Mouse (Mus musculus) limb, embryonic 15.5 days (tissue): ENCODE measurements around the gene Kif17. TPM values are rescaled to one million over a fixed set of nuclear protein-coding genes. Genes with fewer than 3 reads are reported as not detected.

Experiments used
- ATAC-seq: fragments of 200-750 bp; cut with Nextera tagmentation; 2 replicates; pipeline ENCODE4 v1.8.0; 2017; ENCODE audit warnings: low read depth, moderate TSS enrichment; ENCODE audit not compliant: insufficient number of reproducible peaks, low FRiP score, low TSS enrichment
- H3K27ac ChIP-seq: fragments of 300-500 bp; sonication (generic); 2 replicates; pipeline ENCODE4 v1.5.1; 2015; ENCODE audit warnings: moderate library complexity, mild to moderate bottlenecking, inconsistent platforms
- H3K27me3 ChIP-seq: fragments of 300-500 bp; sonication (generic); 2 replicates; pipeline ENCODE4 v1.6.1; 2015; ENCODE audit warnings: inconsistent platforms
- H3K36me3 ChIP-seq: fragments of 300-500 bp; sonication (generic); 2 replicates; pipeline ENCODE4 v1.6.1; 2015; ENCODE audit warnings: inconsistent platforms
- H3K4me1 ChIP-seq: fragments of 300-500 bp; sonication (generic); 2 replicates; pipeline ENCODE4 v1.6.1; 2015; ENCODE audit warnings: inconsistent platforms
- H3K4me2 ChIP-seq: fragments of 300-500 bp; sonication (generic); 2 replicates; pipeline ENCODE4 v1.6.1; 2015; ENCODE audit warnings: mild to moderate bottlenecking, inconsistent platforms
- H3K4me3 ChIP-seq: fragments of 300-500 bp; sonication (generic); 2 replicates; pipeline ENCODE4 v1.5.1; 2015; ENCODE audit warnings: mild to moderate bottlenecking, inconsistent platforms
- H3K9ac ChIP-seq: fragments of 300-500 bp; sonication (generic); 2 replicates; pipeline ENCODE4 v1.6.1; 2015; ENCODE audit warnings: inconsistent platforms
- H3K9me3 ChIP-seq: fragments of 300-500 bp; sonication (generic); 2 replicates; pipeline ENCODE4 v1.6.1; 2016; ENCODE audit warnings: inconsistent platforms
- WGBS: fragments of 180-500 bp; shearing (Covaris S2); methylation state at CpG from one replicate; pipeline ENCODE4 v1.1.7; 2015; 5-methylcytosine and 5-hydroxymethylcytosine counted together
- polyA plus RNA-seq: library from polyadenylated mRNA; unstranded; fragments of >200 nt; fragmentation: Nextera tagmentation; extraction: Ambion mirVana; gene quantifications from 2 replicates; pipeline ENCODE4 v1.2.1, GENCODE M21; 2015

Gene Kif17
- polyA plus RNA-seq, 1 experiment from 2014 or later: 1.4 TPM

- no peak overlapping the region for H3K4me3 ChIP-seq
- H3K36me3 ChIP-seq: peaks cover 37% of the 10 kb centered on the region
- no peak overlapping the region for H3K4me2 ChIP-seq
- no peak overlapping the region for H3K9ac ChIP-seq
- no peak for ATAC-seq
- no peak overlapping the region for H3K27ac ChIP-seq
- peaks cover 22% of the 10 kb centered on the region for H3K4me1 ChIP-seq
- H3K27me3 ChIP-seq: no peaks in the 10 kb centered on the region
- 78% methylated on average over 7 of the region's 7 CpGs for WGBS
- H3K9me3 ChIP-seq: no peaks in the 10 kb centered on the region
These were observed 29.5 kb upstream of the Kif17 start for GRCm38 (mm10) chr4:138220761-138221160.

DNA sequence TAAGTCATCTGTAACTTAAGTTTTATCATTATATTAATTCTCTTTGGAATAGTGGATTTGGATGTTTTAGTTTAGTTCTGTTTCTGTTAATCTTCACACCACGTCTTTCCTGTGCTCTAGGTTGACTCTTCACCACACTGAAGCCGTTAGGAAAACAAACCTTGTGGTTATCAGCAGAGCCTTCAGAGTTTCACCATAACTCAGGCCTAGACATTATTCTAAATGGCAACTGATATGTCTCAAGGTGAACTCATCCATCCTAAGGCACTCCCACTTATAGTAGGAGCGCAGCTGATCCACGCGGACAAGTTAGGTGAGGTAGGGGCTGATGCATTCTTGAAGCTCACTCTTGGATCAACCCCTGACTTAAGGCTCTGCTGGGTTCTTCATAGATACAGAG is 28.8 kb upstream of the Kif17 start:
- Histone ChIP-seq H3K9ac (no peak overlapping the region), H3K27ac (no peak overlapping the region), H3K4me2 (no peak overlapping the region), H3K4me3 (no peak overlapping the region), H3K36me3 (peaks cover 44% of the 10 kb centered on the region), H3K27me3 (no peaks in the 10 kb centered on the region), H3K4me1 (peaks cover 20% of the 10 kb centered on the region), H3K9me3 (no peaks in the 10 kb centered on the region)
- ATAC-seq: no peak
- 88% methylated on average over 5 of the region's 5 CpGs for WGBS

- ATAC-seq: no peak
- Histone ChIP-seq H3K4me3 (no peak overlapping the region), H3K27me3 (no peaks in the 10 kb centered on the region), H3K4me1 (peaks cover 20% of the 10 kb centered on the region), H3K9me3 (no peaks in the 10 kb centered on the region), H3K27ac (no peak overlapping the region), H3K36me3 (peaks cover 52% of the 10 kb centered on the region), H3K9ac (no peak overlapping the region), H3K4me2 (no peak overlapping the region)
- 79% methylated on average over 5 of the region's 5 CpGs for WGBS
These were observed 27.8 kb upstream of the Kif17 start for GRCm38 (mm10) chr4:138222396-138222795.

- Histone ChIP-seq H3K4me1 (peaks cover 12% of the 10 kb centered on the region), H3K4me2 (no peak overlapping the region), H3K27ac (no peak overlapping the region), H3K9me3 (no peaks in the 10 kb centered on the region), H3K36me3 (peaks cover 65% of the 10 kb centered on the region), H3K4me3 (no peak overlapping the region), H3K27me3 (no peaks in the 10 kb centered on the region), H3K9ac (no peak overlapping the region; the same call in 1 of the 2 replicates)
- 46% methylated on average over 10 of the region's 10 CpGs for WGBS
- ATAC-seq: no peak
These were observed 26.6 kb upstream of the Kif17 start for GRCm38 (mm10) chr4:138223623-138224022.

DNA sequence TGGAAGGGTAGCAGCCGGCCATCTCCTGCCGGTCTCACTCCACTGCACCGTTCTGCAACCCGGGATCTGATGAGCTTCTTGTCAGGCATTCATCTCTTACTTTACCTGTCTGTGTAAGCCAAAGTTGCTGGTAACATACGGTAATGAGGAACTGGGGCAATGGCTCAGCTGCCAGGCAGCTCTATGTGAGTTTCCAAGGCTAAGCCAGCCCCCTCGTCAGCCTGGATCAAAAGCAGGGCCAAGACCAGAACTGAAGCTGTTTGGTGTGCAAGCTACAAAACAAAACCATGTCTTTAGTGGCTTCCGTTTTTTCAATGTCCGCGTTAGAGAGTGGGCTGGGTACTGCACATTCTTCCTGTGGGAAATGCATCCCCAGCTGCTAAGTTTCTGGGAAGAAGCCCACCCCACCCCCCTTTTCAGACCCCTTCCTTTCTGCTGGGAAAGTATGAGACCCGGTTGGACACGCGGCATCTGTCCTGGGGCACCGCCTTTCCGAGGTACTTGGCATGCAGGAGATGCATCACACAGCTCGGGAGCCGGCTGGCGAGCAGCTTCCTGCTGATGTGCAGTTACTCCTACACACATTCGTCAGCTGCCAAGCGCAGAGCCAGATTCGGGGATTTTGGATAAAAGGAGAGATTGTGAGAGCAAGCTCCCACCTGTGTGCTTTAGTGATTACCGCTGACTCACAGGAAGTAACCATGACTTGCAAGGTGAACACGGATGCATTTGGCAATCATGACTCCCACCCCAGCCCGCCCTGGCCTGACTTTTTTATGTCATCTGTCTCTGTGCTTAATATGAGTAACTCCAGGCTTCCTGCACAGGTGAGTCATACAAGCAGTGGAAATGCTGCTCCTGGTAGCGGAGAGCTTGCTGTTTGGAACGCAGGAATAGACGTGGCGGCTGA is 3.2 kb upstream of the Kif17 start:
- Histone ChIP-seq H3K4me2 (no peak overlapping the region), H3K4me3 (no peak overlapping the region), H3K9me3 (no peaks in the 10 kb centered on the region), H3K9ac (no peak overlapping the region), H3K4me1 (peaks cover 28% of the 10 kb centered on the region), H3K27me3 (peaks cover 24% of the 10 kb centered on the region), H3K36me3 (peaks cover 56% of the 10 kb centered on the region), H3K27ac (no peak overlapping the region)
- no peak for ATAC-seq
- 67% methylated on average over 27 of the region's 27 CpGs for WGBS

DNA sequence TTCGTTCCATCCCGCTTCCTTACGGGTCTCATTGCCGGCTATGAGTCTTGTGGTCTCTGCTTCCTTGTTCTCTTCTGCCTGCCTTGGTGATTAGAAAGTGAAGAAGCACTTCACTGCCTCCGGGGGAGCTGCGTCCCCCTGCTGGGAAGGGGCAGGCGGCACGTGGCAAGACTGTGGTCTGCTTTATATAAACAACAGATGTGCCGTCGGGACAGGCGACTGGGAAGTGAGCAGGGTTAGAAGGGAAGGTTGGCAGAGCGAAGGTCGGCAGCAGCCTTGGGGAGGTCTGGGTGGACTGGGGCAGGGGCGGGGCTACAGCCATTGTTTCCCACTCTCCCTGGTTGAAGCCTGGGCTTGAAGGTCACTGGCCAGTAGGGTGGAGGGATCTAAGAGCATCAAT is 1.6 kb downstream of the Kif17 start:
- peaks cover 10% of the 10 kb centered on the region for H3K36me3 ChIP-seq
- WGBS: under 1% methylated on average over 14 of the region's 14 CpGs
- H3K4me2 ChIP-seq: peak overlapping the region; percentile 45
- peaks cover 48% of the 10 kb centered on the region for H3K27me3 ChIP-seq
- peaks cover 33% of the 10 kb centered on the region for H3K4me1 ChIP-seq
- H3K27ac ChIP-seq: no peak overlapping the region
- no peaks in the 10 kb centered on the region for H3K9me3 ChIP-seq
- H3K4me3 ChIP-seq: peak overlapping the region; percentile 17
- no peak overlapping the region for H3K9ac ChIP-seq
- ATAC-seq: no peak

DNA sequence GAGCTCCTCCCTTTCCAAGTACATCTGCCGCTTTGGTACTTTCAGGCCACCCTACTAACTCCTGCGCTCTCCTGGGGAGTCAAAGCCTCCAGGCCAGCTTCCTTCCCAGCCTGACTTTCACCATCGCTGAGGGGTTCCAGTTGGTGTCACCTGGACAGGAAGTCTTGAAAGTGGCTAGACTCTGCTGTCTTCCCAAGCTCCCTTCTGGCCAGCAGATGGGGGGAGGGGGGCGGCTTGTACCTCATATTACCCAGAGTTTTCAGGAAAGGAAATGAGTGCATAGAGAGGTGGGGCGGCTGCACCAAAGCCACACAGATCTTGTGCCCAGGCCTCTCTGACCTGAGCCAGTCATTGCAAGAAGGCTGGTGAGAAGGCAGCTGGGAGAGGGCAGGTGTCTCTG is 2.0 kb downstream of the Kif17 start:
- Histone ChIP-seq H3K4me2 (peak overlapping the region; percentile 45), H3K4me3 (peak overlapping the region; percentile 17), H3K9me3 (no peaks in the 10 kb centered on the region), H3K36me3 (peaks cover 8% of the 10 kb centered on the region), H3K4me1 (peaks cover 33% of the 10 kb centered on the region), H3K27ac (no peak overlapping the region), H3K27me3 (peaks cover 48% of the 10 kb centered on the region), H3K9ac (no peak overlapping the region)
- WGBS: 16% methylated on average over 5 of the region's 5 CpGs
- no peak for ATAC-seq

GRCm38 (mm10) chr4:138257116-138257687 is 7.0 kb downstream of the Kif17 start:
- no peak overlapping the region for H3K4me2 ChIP-seq
- 73% methylated on average over 22 of the region's 22 CpGs for WGBS
- H3K9ac ChIP-seq: no peak overlapping the region
- H3K4me3 ChIP-seq: no peak overlapping the region
- no peaks in the 10 kb centered on the region for H3K9me3 ChIP-seq
- peaks cover 5% of the 10 kb centered on the region for H3K4me1 ChIP-seq
- H3K27ac ChIP-seq: no peak overlapping the region
- peaks cover 22% of the 10 kb centered on the region for H3K27me3 ChIP-seq
- no peaks in the 10 kb centered on the region for H3K36me3 ChIP-seq
- no peak for ATAC-seq

DNA sequence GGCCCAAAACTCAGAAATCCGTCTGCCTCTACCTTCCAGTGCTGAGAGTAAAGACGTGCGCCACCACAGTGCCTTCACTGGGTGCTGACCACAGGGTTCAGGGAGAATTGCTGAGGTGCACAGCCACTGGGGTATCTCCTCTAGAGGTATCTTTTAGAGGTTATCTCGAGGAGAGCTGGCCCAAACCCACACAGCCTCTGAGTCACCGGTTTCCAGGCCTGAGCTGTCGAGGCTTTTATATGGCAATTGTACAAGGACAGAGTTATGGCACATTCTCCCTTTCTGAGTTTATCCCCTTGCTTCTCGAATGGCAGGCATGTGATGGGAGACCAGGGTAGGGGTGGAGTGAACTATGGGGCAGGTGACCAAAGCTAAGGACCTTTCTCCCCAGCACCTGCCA is 8.4 kb downstream of the Kif17 start:
- no peak for ATAC-seq
- no peaks in the 10 kb centered on the region for H3K9me3 ChIP-seq
- WGBS: 74% methylated on average over 7 of the region's 7 CpGs
- no peaks in the 10 kb centered on the region for H3K36me3 ChIP-seq
- H3K27ac ChIP-seq: no peak overlapping the region
- H3K4me1 ChIP-seq: 0 out of 2 replicates have a peak, but pooled peaks cover 10% of the 10 kb centered on the region
- no peak overlapping the region for H3K9ac ChIP-seq
- H3K27me3 ChIP-seq: peaks cover 18% of the 10 kb centered on the region
- H3K4me3 ChIP-seq: no peak overlapping the region
- H3K4me2 ChIP-seq: no peak overlapping the region

DNA sequence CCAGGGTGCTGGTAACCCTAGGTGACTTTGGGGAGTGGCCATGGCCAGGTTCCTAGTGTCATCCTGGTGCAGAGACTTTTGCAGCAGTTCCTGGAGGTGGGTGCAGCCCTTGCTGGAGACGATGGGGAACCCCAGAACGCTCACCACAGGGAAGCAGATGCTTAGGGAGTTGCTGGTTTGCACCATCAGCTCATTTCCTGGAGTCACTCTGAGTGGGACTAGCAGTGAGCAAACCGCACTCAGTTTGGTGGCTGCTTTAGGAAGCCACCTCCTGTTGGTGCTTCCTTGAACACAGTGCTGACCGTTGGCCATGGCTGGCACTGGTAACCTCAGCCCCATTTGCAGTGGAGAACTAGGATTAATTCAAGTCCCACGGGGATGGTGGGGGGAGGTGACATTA is 9.2 kb downstream of the Kif17 start:
- Histone ChIP-seq H3K27ac (no peak overlapping the region), H3K4me1 (0 out of 2 replicates have a peak, but pooled peaks cover 10% of the 10 kb centered on the region), H3K4me3 (no peak overlapping the region), H3K36me3 (no peaks in the 10 kb centered on the region), H3K9ac (no peak overlapping the region), H3K9me3 (no peaks in the 10 kb centered on the region), H3K27me3 (peaks cover 17% of the 10 kb centered on the region), H3K4me2 (no peak overlapping the region)
- no peak for ATAC-seq
- WGBS: 81% methylated on average over 5 of the region's 5 CpGs

GRCm38 (mm10) chr4:138261843-138262681 is 11.8 kb downstream of the Kif17 start:
- H3K9me3 ChIP-seq: no peaks in the 10 kb centered on the region
- H3K9ac ChIP-seq: peak overlapping the region; percentile 17; the same call in 1 of the 2 replicates
- H3K36me3 ChIP-seq: no peaks in the 10 kb centered on the region
- WGBS: under 1% methylated on average over 68 of the region's 78 CpGs
- H3K27me3 ChIP-seq: peaks cover 17% of the 10 kb centered on the region
- no peak overlapping the region for H3K27ac ChIP-seq
- ATAC-seq: peak; percentile 84
- peak overlapping the region; percentile 84 for H3K4me2 ChIP-seq
- 0 out of 2 replicates have a peak, but pooled peaks cover 10% of the 10 kb centered on the region for H3K4me1 ChIP-seq
- peak overlapping the region; percentile 77 for H3K4me3 ChIP-seq
